Mouse (Mus musculus) neural tube, embryonic 13.5 days (tissue): ENCODE data around the gene Csf2rb2. TPM values are rescaled to one million over a fixed set of nuclear protein-coding genes. Genes with fewer than 3 reads are reported as not detected.
"Not testable (repeated sequence)": the region's sequence is repeated elsewhere in the genome, so short reads cannot be mapped to it uniquely, and the experiment has no call there.

Experiments
- ATAC-seq: fragments of 200-750 bp; cut with Nextera tagmentation; 2 replicates; pipeline ENCODE4 v1.8.0; 2017; ENCODE audit warnings: low read depth, mild to moderate bottlenecking, moderate TSS enrichment, moderate library complexity
- H3K27ac ChIP-seq: fragments of 300-500 bp; sonication (generic); replicated peaks from 2 replicates; pipeline ENCODE4 v1.5.1; 2015; ENCODE audit warnings: moderate library complexity, mild to moderate bottlenecking, inconsistent platforms
- H3K27me3 ChIP-seq: fragments of 300-500 bp; sonication (generic); 2 replicates; pipeline ENCODE4 v1.6.1; 2015; ENCODE audit warnings: mild to moderate bottlenecking, inconsistent platforms
- H3K36me3 ChIP-seq: fragments of 300-500 bp; sonication (generic); 2 replicates; pipeline ENCODE4 v1.6.1; 2015; ENCODE audit warnings: mild to moderate bottlenecking, inconsistent platforms
- H3K4me1 ChIP-seq: fragments of 300-500 bp; sonication (generic); replicated peaks from 2 replicates; pipeline ENCODE4 v1.6.1; 2015; ENCODE audit warnings: inconsistent platforms
- H3K4me2 ChIP-seq: fragments of 300-500 bp; sonication (generic); 2 replicates; pipeline ENCODE4 v1.6.1; 2015; ENCODE audit warnings: inconsistent platforms, mild to moderate bottlenecking, moderate library complexity
- H3K4me3 ChIP-seq: fragments of 300-500 bp; sonication (generic); 2 replicates; pipeline ENCODE4 v1.5.1; 2015; ENCODE audit warnings: mild to moderate bottlenecking, inconsistent platforms
- H3K9ac ChIP-seq: fragments of 300-500 bp; sonication (generic); 2 replicates; pipeline ENCODE4 v1.6.1; 2015; ENCODE audit warnings: moderate library complexity, mild to moderate bottlenecking, inconsistent platforms
- H3K9me3 ChIP-seq: fragments of 300-500 bp; sonication (generic); 2 replicates; pipeline ENCODE4 v1.6.1; 2016; ENCODE audit warnings: inconsistent platforms
- WGBS: fragments of 180-500 bp; shearing (Covaris S2); methylation state at CpG from one replicate; pipeline ENCODE4 v1.1.7; 2015; 5-methylcytosine and 5-hydroxymethylcytosine counted together
- polyA plus RNA-seq: library from polyadenylated mRNA; unstranded; fragments of >200 nt; fragmentation: Nextera tagmentation; extraction: Ambion mirVana; gene quantifications from 2 replicates; pipeline ENCODE4 v1.2.1, GENCODE M21; 2015

Csf2rb2 gene
- polyA plus RNA-seq, 1 experiment from 2014 or later, result 0.13 TPM

DNA sequence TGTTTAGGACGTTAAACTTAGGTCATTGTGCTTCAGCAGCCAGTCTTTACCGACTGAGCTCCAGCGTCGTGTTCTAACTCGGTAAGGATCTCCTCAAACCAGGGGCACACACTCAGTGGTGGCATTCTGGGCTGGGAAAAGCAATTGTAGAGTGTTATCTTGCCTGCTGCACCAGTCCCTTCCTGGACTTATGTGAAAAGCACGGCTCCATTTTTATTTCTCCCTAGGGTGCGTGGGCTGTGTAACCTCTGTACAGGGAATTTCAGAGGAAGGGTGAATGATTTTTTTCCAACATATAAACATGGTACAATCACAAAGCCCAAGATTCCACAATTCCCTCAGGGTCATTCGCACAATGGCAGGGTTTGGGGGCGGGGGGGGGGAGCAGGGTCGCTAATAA is 38.1 kb downstream of the Csf2rb2 start:
- Histone ChIP-seq H3K27ac (no peak overlapping the region), H3K36me3 (no peaks in the 10 kb centered on the region), H3K27me3 (no peaks in the 10 kb centered on the region), H3K4me3 (no peak overlapping the region), H3K4me1 (no peaks in the 10 kb centered on the region), H3K9me3 (no peaks in the 10 kb centered on the region), H3K4me2 (no peak overlapping the region), H3K9ac (no peak overlapping the region)
- ATAC-seq, result no peak
- WGBS, result 82% methylated on average over 10 of the region's 10 CpGs

GRCm38 (mm10) chr15:78263286-78263685 is 42.2 kb downstream of the Csf2rb2 start:
- Histone ChIP-seq H3K27me3 (no peaks in the 10 kb centered on the region), H3K4me2 (no peak overlapping the region), H3K4me1 (no peaks in the 10 kb centered on the region), H3K4me3 (no peak overlapping the region), H3K36me3 (no peaks in the 10 kb centered on the region), H3K27ac (no peak overlapping the region), H3K9ac (no peak overlapping the region), H3K9me3 (no peaks in the 10 kb centered on the region)
- WGBS, result 72% methylated on average over 3 of the region's 3 CpGs
- no peak for ATAC-seq

DNA sequence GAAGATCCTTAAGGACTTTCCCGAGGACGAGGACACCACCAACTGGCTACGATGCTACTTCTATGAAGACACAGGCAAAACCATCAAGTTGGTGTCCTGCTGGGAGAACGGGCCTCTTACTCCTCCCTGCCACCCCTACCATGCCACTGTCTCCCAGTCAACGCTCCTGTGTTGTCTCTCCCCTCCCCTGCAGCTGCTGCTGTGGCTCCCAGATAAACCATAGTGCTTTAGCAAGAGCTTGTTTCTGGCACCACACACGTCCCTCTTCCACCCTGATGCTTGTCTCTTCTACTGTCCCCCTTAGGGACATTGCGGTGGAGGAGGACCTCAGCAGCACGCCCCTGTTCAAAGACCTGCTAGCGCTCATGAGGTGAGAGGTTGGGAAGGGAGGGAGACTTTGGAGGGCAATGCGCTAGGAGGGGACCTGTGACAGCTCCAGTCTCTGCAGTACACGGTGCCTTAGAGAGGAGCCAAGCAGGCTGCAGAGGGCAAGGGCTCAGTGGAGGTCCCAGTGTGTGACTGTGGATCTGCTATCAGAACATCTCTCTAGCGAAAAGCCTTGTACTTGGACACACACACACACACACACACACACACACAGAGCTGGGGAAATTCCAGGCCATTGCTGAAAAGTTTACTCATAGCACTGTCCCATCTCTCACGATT is 44.7 kb downstream of the Csf2rb2 start:
- ATAC-seq, result no peak
- H3K4me1 ChIP-seq, result no peaks in the 10 kb centered on the region; the same call in 1 of the 2 replicates
- H3K36me3 ChIP-seq, result no peaks in the 10 kb centered on the region
- H3K27ac ChIP-seq, result no peak overlapping the region
- WGBS, result 74% methylated on average over 13 of the region's 13 CpGs
- no peak overlapping the region for H3K9ac ChIP-seq
- H3K4me3 ChIP-seq, result no peak overlapping the region
- H3K27me3 ChIP-seq, result no peaks in the 10 kb centered on the region
- no peaks in the 10 kb centered on the region for H3K9me3 ChIP-seq
- no peak overlapping the region for H3K4me2 ChIP-seq

GRCm38 (mm10) chr15:78258246-78258865 is 47.2 kb downstream of the Csf2rb2 start:
- H3K36me3 ChIP-seq, result no peaks in the 10 kb centered on the region
- peaks cover 8% of the 10 kb centered on the region; the same call in 1 of the 2 replicates for H3K27me3 ChIP-seq
- no peak overlapping the region for H3K9ac ChIP-seq
- ATAC-seq, result no peak
- no peak overlapping the region for H3K4me2 ChIP-seq
- no peaks in the 10 kb centered on the region for H3K9me3 ChIP-seq
- H3K4me3 ChIP-seq, result no peak overlapping the region
- WGBS, result 80% methylated on average over 10 of the region's 10 CpGs
- 0 out of 2 replicates have a peak overlapping the region, but pooled peaks have one; percentile 18 for H3K27ac ChIP-seq
- H3K4me1 ChIP-seq, result no peaks in the 10 kb centered on the region; the same call in 1 of the 2 replicates

DNA sequence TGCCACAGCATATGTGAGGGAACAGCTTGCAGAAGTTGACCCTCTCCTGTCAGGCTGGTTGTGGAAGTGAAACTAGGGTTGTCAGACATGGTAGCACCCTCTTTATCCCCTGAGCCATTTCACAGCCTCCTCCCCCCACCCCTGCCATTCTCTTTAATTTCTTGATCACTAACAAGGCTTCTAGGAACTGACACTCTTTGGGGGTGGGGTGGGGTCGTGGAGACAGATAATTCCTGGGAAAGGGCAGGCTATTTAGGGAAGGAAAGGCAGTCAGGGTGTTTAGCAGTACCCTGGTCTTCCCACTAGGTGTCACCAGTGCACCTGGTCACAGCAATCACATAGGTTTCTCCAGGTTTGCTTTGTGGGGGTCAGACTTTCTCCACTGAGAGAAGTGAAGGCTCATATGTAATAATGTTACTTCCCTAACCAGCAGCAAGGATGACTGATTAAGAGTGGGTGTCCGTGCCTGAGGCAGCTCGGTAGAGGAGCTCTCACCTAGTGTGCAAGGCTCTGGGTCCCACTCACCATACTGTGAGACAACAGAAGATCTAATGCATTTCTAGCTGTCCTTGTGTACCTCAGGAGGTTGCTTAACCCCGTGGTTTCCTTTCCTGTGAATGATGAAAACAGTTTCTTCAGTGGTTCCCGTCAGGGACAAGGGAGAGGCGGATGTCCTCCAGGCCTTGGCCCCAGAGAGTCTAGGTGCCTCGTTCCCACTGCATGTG is 48.0 kb downstream of the Csf2rb2 start:
- Histone ChIP-seq H3K9me3 (no peaks in the 10 kb centered on the region), H3K4me1 (no peaks in the 10 kb centered on the region; the same call in 1 of the 2 replicates), H3K9ac (0 out of 2 replicates have a peak overlapping the region, but pooled peaks have one; percentile 26), H3K4me2 (no peak overlapping the region), H3K27me3 (peaks cover 8% of the 10 kb centered on the region; the same call in 1 of the 2 replicates), H3K4me3 (no peak overlapping the region), H3K36me3 (no peaks in the 10 kb centered on the region), H3K27ac (0 out of 2 replicates have a peak overlapping the region, but pooled peaks have one; percentile 18)
- 0 out of 2 replicates have a peak, but pooled peaks have one; percentile 36 for ATAC-seq
- 42% methylated on average over 7 of the region's 7 CpGs for WGBS

DNA sequence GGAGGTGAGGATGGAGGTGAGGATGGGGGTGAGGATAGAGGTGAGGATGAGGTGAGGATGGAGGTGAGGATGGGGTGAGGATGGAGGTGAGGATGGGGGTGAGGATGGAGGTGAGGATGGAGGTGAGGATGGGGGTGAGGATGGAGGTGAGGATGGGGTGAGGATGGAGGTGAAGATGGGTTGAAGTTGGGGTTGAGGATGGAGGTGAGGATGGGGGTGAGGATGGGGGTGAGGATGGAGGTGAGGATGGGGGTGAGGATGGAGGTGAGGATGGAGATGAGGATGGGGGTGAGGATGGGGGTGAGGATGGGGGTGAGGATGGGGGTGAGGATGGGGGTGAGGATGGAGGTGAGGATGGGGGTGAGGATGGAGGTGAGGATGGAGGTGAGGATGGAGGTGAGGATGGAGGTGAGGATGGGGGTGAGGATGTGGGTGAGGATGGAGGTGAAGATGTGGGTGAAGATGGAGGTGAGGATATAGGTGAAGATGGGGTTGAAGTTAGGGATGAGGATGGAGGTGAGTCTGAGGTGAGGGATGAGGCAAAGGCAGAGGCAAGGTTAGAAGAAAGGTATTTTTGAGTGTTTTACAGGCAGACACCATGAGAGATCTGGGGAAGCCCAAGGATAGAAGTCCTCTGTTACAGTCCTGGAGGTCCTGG is 48.8 kb downstream of the Csf2rb2 start:
- H3K27me3 ChIP-seq, H3K9me3 ChIP-seq, H3K27ac ChIP-seq, H3K4me1 ChIP-seq, H3K36me3 ChIP-seq, H3K4me2 ChIP-seq, ATAC-seq, H3K4me3 ChIP-seq: not testable (repeated sequence)
- 0 out of 2 replicates have a peak overlapping the region, but pooled peaks have one; percentile 26 for H3K9ac ChIP-seq

- H3K9me3 ChIP-seq, result no peaks in the 10 kb centered on the region
- WGBS, result 23% methylated on average over 20 of the region's 20 CpGs
- no peak overlapping the region for H3K4me3 ChIP-seq
- H3K27ac ChIP-seq, result no peak overlapping the region
- H3K9ac ChIP-seq, result no peak overlapping the region
- no peaks in the 10 kb centered on the region for H3K36me3 ChIP-seq
- 0 out of 2 replicates have a peak overlapping the region, but pooled peaks have one; percentile 10 for H3K4me2 ChIP-seq
- no peak; the same call in 1 of the 2 replicates for ATAC-seq
- no peaks in the 10 kb centered on the region; the same call in 1 of the 2 replicates for H3K4me1 ChIP-seq
- H3K27me3 ChIP-seq, result peaks cover 8% of the 10 kb centered on the region; the same call in 1 of the 2 replicates
These were observed 50.8 kb downstream of the Csf2rb2 start for GRCm38 (mm10) chr15:78254751-78255150.

GRCm38 (mm10) chr15:78248410-78248809 is 57.1 kb downstream of the Csf2rb2 start:
- H3K27me3 ChIP-seq, result no peaks in the 10 kb centered on the region
- no peaks in the 10 kb centered on the region for H3K9me3 ChIP-seq
- WGBS, result 81% methylated on average over 3 of the region's 3 CpGs
- no peaks in the 10 kb centered on the region for H3K36me3 ChIP-seq
- no peak overlapping the region for H3K27ac ChIP-seq
- no peak overlapping the region for H3K4me3 ChIP-seq
- H3K4me1 ChIP-seq, result no peaks in the 10 kb centered on the region
- H3K4me2 ChIP-seq, result no peak overlapping the region
- H3K9ac ChIP-seq, result no peak overlapping the region
- ATAC-seq, result no peak

- no peak overlapping the region for H3K4me3 ChIP-seq
- no peak overlapping the region for H3K27ac ChIP-seq
- no peaks in the 10 kb centered on the region for H3K27me3 ChIP-seq
- WGBS, result 71% methylated on average over 2 of the region's 2 CpGs
- H3K9ac ChIP-seq, result no peak overlapping the region
- H3K9me3 ChIP-seq, result no peaks in the 10 kb centered on the region
- no peak for ATAC-seq
- H3K4me1 ChIP-seq, result no peaks in the 10 kb centered on the region
- H3K4me2 ChIP-seq, result no peak overlapping the region
- no peaks in the 10 kb centered on the region for H3K36me3 ChIP-seq
These were observed 57.9 kb downstream of the Csf2rb2 start for GRCm38 (mm10) chr15:78247659-78248058.

GRCm38 (mm10) chr15:78246143-78247116 is 59.1 kb downstream of the Csf2rb2 start:
- H3K4me3 ChIP-seq, result no peak overlapping the region
- H3K27me3 ChIP-seq, result no peaks in the 10 kb centered on the region
- H3K9ac ChIP-seq, result no peak overlapping the region
- H3K36me3 ChIP-seq, result no peaks in the 10 kb centered on the region
- no peaks in the 10 kb centered on the region for H3K9me3 ChIP-seq
- WGBS, result 79% methylated on average over 18 of the region's 18 CpGs
- no peak for ATAC-seq
- no peaks in the 10 kb centered on the region for H3K4me1 ChIP-seq
- no peak overlapping the region for H3K4me2 ChIP-seq
- H3K27ac ChIP-seq, result no peak overlapping the region
